Mouse (Mus musculus): ENCODE results near the gene Arhgap23. TPM values are rescaled to one million over a fixed set of nuclear protein-coding genes. Genes with fewer than 3 reads are reported as not detected.

Arhgap23 gene
- polyA plus RNA-seq, 1 experiment: 68.6 TPM

DNA sequence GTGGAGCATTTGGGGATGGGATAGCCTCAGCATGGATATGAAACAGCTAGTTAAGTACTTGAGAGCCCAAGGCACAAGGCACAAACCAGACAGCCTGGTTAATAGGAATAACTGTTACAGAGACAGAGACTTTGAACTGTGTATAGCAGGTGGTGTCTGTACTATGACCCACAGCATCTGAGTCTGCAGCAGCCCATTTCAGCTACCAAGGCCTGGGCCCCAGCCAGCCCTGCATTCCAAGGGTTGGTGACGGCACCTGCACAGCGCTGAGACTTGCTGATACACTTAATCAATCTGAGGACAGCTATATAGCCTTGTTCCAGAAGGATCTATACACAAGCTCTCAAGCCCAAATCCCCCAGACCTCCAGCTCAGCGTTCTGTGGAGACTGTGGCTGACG is 82.2 kb downstream of the Arhgap23 start:
- no peak for TF ChIP-seq GATA1 (IDR thresholded peaks at IDR 0.05; ENCODE audit: low read length)

DNA sequence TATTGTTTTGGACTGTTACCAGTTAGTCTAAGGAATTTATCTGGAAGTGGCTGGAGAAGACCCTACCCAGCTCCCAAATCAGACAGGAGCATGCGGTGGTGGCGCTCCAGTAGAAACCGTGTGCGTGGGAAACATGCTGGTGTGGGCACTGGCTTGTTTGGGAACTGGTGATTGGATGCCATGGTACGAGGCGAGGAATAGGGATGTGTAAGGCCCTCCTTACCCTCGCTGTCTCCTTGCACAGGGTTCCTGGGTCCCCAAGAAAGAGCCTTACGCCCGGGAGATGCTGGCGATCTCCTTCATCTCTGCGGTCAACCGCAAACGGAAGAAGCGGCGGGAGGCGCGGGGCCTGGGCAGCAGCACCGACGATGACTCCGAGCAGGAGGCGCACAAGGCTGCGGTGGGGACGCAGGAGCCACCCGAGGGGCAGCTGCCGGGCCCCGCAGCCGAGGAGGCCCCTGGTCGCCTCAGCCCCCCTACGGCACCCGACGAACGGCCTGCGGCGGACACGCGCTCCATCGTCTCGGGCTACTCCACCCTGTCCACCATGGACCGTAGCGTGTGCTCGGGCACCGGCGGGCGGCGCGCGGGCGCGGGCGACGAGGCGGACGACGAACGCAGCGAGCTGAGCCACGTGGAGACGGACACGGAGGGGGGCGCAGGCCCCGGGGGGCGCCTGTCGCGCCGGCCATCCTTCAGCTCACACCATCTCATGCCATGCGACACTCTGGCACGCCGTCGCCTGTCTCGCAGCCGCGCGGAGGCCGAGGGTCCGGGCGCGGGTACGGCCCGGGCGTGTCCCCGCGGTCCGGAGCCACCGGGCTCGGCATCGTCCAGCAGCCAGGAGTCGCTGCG is 84.8 kb downstream of the Arhgap23 start, which contains the start of gene 4933428G20Rik:
Gene 4933428G20Rik, minus strand, starts transcription at position 476 of the 855 bp plus-strand sequence.
- no peak for TF ChIP-seq GATA1 (IDR thresholded peaks at IDR 0.05; ENCODE audit: low read length)

DNA sequence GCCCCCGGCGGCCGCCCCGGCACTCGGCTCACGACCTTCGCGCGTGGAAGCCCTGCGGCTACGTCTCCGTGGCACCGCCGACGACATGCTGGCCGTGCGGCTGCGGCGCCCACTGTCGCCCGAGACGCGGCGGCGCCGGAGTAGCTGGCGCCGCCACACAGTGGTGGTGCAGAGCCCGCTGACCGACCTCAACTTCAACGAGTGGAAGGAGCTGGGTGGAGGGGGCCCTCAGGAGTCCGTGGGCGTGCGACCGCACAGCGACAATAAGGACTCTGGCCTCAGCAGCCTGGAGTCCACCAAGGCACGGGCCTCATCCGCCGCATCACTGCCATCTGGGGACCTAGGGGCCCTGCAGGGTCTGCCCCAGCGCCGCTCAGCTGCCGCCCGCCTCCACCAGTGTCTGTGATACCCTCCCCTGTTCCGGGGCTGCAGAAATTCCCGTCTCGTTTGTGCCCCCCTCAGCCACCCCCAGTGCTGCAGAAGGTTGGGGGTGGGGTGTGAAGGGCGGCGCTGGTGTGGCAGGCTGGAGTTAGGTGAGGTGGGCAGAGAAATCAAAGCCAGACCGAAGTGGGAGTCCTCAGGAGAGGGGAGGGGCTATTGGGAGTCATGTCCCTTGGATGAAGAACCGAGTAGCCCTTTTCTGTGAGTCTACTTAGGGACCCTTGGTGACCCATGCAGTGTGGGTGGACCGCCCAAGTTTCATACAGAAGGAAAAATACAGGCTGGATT is 85.6 kb downstream of the Arhgap23 start:
- no peak for TF ChIP-seq GATA1 (IDR thresholded peaks at IDR 0.05; ENCODE audit: low read length)

GRCm38 (mm10) chr11:97502383-97502782 is 87.0 kb downstream of the Arhgap23 start:
- TF ChIP-seq GATA1 (IDR thresholded peaks at IDR 0.05; ENCODE audit: low read length): no peak

DNA sequence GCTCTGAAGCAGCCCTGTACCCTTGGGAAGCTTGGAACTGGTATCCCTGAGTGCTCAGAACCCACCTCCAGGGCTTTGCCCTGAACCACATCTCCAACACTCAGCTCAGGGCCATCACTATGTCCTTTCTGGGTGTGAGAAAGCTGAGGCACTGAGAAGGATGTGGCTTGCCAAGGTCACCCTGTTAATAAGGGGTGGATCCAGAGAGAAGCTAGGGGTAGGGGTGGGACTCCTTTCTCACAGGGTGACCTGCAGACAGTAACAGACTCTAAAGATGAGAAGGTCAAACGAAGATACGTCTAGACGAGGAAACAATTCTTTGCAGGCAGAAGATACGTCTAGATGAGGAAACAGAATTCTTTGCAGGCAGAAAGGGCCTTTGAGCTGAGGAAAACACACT is 87.5 kb downstream of the Arhgap23 start:
- no peak for TF ChIP-seq GATA1 (IDR thresholded peaks at IDR 0.05; ENCODE audit: low read length)

DNA sequence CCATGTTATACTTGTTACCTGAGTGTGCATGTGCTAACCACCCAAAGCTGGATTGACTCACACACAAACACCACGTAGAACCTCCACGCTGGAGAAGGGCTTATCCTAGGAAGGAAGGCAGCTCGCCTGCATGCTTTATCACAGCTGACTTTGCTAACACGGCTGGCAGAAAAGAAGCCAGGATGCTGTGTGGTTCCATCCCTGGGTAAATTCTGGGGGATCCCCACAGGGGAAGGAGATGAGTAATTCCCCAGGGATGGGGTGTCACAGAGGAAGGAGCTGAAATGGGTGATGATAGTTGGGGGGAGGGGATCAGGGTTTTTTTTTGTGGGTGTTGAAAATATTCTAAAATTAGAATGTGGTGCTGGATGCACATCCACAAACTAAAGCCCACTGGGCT is 90.5 kb downstream of the Arhgap23 start:
- TF ChIP-seq GATA1 (IDR thresholded peaks at IDR 0.05; ENCODE audit: low read length): no peak

- TF ChIP-seq GATA1 (IDR thresholded peaks at IDR 0.05; ENCODE audit: low read length): no peak
Measured at GRCm38 (mm10) chr11:97506331-97506730, 91.0 kb downstream of the Arhgap23 start.

- no peak for TF ChIP-seq GATA1 (IDR thresholded peaks at IDR 0.05; ENCODE audit: low read length)
Measured at GRCm38 (mm10) chr11:97508198-97508597, 92.9 kb downstream of the Arhgap23 start.

- no peak for TF ChIP-seq GATA1 (IDR thresholded peaks at IDR 0.05; ENCODE audit: low read length)
Measured at GRCm38 (mm10) chr11:97509058-97509457, 93.7 kb downstream of the Arhgap23 start.

- TF ChIP-seq GATA1 (IDR thresholded peaks at IDR 0.05; ENCODE audit: low read length): no peak
Measured at GRCm38 (mm10) chr11:97509715-97510485, 94.6 kb downstream of the Arhgap23 start.

GRCm38 (mm10) chr11:97510966-97511660 is 95.8 kb downstream of the Arhgap23 start:
- TF ChIP-seq GATA1 (IDR thresholded peaks at IDR 0.05; ENCODE audit: low read length): no peak

DNA sequence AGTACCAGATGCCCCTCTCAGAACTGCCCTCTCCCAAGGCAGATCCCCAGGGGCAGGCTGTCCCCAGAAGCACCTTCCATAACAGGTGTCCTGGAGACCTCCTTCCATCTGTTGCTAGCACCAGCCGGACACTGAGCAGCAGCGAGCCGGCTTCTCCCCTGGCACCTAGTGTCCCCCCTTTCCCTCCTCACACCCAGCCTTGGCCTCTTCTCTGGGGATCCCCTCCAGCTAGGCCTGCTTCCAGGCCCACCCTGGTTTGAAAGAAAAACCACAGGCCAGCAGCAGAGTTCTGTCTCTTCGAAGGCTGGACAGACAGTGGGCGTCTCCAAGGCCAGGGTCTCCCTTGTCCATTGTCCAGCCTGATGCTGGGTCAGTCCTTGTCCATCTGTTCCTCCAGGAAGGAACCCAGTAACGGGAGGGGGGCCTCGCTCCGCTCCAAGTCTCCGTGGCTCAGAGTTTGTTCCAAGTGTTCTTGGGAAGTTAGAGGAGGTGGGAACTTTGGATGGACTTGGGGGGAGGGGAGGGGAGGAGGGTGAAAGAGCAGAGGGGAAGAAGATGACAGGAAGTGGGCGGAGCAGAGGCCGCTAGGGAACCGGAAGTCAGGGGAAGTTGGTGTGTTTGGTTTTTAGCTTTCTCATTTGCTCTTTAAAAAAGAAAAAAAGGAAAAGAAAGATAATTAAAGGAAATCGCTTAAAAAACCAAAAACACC is 96.5 kb downstream of the Arhgap23 start:
- no peak for TF ChIP-seq GATA1 (IDR thresholded peaks at IDR 0.05; ENCODE audit: low read length)

- TF ChIP-seq GATA1 (IDR thresholded peaks at IDR 0.05; ENCODE audit: low read length): no peak
Measured at GRCm38 (mm10) chr11:97512511-97512910, 97.2 kb downstream of the Arhgap23 start.

GRCm38 (mm10) chr11:97513066-97513465 is 97.7 kb downstream of the Arhgap23 start:
- no peak for TF ChIP-seq GATA1 (IDR thresholded peaks at IDR 0.05; ENCODE audit: low read length)

DNA sequence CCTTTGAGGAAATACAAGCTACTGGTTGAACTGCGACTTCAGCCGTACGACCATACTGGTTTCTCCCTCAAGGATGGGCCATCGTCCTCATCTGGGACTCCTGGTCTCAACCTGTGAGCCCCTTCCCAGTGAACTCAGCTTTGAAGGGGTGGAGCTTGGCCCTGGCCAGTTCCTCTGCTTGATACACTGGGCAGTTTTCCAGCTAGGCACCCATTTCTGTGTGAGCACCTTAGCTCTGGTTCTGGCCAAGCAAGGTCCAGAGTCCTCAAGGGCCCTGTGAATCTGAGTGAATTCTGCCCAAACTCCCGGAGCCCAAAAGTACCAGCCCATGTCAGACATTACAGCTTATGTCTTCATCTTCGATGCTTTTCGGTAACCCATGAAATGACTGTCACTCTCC is 105.2 kb downstream of the Arhgap23 start:
- no peak for TF ChIP-seq GATA1 (IDR thresholded peaks at IDR 0.05; ENCODE audit: low read length)

Measured in G1E-ER4 (cell line).